Mouse (Mus musculus) E14TG2a.4 (cell line): ENCODE measurements around the gene Pdpk1.

ENCODE experiments used
- CTCF ChIP-seq: conservative IDR thresholded peaks from 2 replicates; pipeline ENCODE4 v1.5.1; 2014; ENCODE audit warnings: low read length
- POU5F1 ChIP-seq: IDR thresholded peaks from 2 replicates; pipeline ENCODE4 v1.6.1; 2014; ENCODE audit warnings: low read length, borderline replicate concordance

- TF ChIP-seq CTCF = no peak
- no peak for TF ChIP-seq POU5F1
Measured at GRCm38 (mm10) chr17:24108896-24109295, 41.8 kb downstream of the Pdpk1 start.
